Mouse (Mus musculus) mature B cell (primary cell): Measurements from ENCODE around the gene Rps27l.

Experiments
- in situ Hi-C: fragments of 300-500 bp; cut with MboI; formaldehyde crosslinking; loops from 2 replicates; pipeline ENCODE4 v1.14.3; 2019

The Rps27l gene

GRCm38 (mm10) chr9:66982085-66982484 lies 36.2 kb downstream of the Rps27l start:
- in situ Hi-C loops, result no loop called here

DNA sequence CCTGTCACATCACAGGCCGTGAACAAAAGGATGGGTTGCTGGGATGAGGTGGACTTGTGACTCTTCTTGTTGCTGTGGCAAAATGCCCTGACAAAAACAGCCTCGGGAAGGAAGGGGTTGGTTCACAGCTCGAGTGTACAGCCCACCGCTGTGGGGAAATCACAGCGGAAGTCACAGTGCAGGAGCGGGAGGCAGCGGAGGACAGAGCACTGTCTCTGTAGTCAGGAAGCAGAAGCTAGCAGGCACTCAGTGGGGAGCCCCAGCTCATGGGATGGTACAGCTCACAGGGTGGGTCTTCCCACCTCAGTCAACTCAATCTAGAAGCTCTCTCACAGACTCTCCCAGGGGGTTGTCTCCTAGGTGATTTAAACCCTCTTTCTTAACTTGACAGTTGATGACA lies 39.5 kb downstream of the Rps27l start:
- in situ Hi-C loops, result no loop called here

GRCm38 (mm10) chr9:66988198-66988887 lies 42.5 kb downstream of the Rps27l start:
- in situ Hi-C loops, result no loop called here

DNA sequence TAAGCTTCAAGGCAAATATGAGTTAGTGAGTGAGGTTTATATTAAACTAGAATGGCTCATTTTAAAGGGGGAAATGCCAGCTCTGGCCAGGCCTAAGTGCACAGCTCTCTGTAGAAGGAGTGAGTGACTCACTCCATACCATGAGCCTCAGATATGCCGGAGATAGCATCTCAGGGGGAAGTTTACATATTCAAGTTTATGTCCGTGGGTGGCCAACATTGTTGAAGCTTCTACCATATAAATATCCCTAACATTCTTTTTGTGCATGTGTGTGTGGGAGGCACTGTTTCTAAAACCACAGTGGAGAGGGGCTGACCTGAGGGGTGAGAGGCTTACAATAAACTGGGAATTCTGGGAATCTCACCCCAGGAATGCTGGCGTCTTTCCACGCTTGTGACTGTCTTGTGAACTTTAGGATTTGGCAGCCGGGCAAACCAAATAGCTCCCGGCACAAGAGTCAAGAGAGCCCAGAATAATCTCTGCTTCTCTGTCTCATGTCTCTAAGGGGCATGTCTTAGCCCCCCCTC lies 43.1 kb downstream of the Rps27l start:
- in situ Hi-C loops, result no loop called here

DNA sequence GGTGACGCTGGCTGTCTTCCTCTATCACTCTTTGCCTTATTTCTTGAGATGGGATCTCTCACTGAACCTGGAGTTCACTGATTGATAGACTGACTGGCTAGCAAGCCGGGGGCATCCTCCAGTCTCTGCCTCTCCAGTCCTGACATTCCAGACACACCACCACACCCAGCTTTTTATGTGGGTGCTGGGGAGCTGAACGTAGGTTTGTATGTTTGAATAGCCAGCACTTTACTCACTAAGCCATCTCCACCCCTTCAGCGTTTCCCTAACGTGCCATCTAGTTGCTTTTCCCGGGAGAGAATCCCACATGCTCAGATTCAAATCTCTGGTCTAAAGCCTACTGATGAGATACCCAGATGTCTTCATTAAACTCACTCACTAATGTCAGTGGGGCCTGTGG lies 43.7 kb downstream of the Rps27l start:
- in situ Hi-C loops, result no loop called here

DNA sequence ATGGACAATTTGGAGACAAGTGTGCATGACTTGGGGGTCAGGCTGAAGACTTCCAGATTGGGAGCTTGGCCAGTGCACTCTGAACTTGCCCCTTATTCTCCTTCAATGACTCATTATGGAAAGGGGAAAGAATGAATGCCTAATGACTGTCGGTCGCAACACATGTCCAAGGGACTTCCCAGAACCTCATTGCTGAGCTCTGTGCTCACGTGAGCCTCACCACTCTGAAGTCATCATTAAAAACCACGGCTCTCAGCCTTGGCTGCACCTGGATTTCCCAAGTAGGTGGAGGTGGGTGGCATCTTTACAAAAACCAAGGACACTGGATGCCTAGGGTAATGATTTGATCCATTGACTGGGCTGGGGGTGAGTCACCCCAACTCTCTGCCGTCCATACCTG lies 44.2 kb downstream of the Rps27l start:
- in situ Hi-C loops, result loop anchor here (10.0 kb wide), 1 partner anchor 55 kb away; the partner anchor contains the start of gene Tpm1

- in situ Hi-C loops, result loop anchor here (10.0 kb wide), 1 partner anchor 54 kb away; the partner anchor contains the start of gene Tpm1
Observed at GRCm38 (mm10) chr9:66991021-66991749, 45.3 kb downstream of the Rps27l start.

GRCm38 (mm10) chr9:66991750-66992410 lies 46.0 kb downstream of the Rps27l start:
- in situ Hi-C loops, result loop anchor here (10.0 kb wide), 1 partner anchor 53 kb away; the partner anchor contains the start of gene Tpm1
